In the genomic region with DNA sequence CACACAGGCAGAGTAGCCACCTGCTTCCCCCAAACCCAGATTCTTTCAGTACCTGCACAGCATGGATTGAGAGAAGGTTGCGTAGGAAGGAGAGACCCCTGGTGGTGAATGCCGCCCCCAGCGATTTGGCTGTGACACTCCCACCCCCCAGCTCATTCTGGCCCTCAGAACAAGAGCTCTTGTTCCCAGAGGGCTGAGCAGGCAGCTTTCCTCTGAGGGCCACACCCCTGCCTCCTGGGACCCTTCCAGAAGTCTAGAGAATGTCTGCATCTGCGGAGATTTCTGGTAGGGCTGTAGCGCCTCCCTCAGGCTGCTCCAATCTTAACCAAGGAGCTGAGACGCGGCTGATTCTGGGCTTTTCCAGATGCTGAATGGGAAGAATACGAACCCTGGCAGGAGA, we compare ENCODE assay signal across 8 mouse cellular contexts.
DNase-seq lines count a peak whose midpoint lies in the region; ATAC-seq and TF ChIP-seq lines count a peak whose summit lies in the region.

No protein-coding gene starts in this region.

- ATAC-seq in kidney, embryonic 15.5 days (replicated peaks; ENCODE audit: low FRiP score), result no peak
- no peak for ATAC-seq in neural tube, embryonic 14.5 days (ENCODE audit: low read depth)
- no peak for ATAC-seq in megakaryocyte progenitor cell, adult 5-6 weeks (replicated peaks; ENCODE audit: poor library complexity)

- no peak for TF ChIP-seq POLR2A in kidney, adult 2 months (IDR thresholded peaks at IDR 0.05; ENCODE audit: low read depth, low read length)

- no peak for DNase-seq in kidney, adult 2 months
- DNase-seq in Muller cell, postnatal 12 days (ENCODE audit: inconsistent ontology term), result peak; percentile 80
- DNase-seq in gastrocnemius, postnatal 25 days, result peak; percentile 28
- DNase-seq in limb, embryonic 10.5 days (ENCODE audit: low spot score), result peak; percentile 52
- DNase-seq in ovary, postnatal 14 days (ENCODE audit: low spot score), result no peak

- H3K9me3 ChIP-seq in kidney, embryonic 15.5 days (replicated peaks), result no peaks in the 10 kb centered on the region
- no peaks in the 10 kb centered on the region for H3K9me3 ChIP-seq in limb, embryonic 10.5 days (replicated peaks)
- no peaks in the 10 kb centered on the region for H3K9me3 ChIP-seq in neural tube, embryonic 14.5 days (ENCODE audit: control insufficient read depth, low read length)

- H3K27me3 ChIP-seq in kidney, embryonic 15.5 days, result no peaks in the 10 kb centered on the region
- no peaks in the 10 kb centered on the region for H3K27me3 ChIP-seq in kidney, adult 2 months (replicated peaks; ENCODE audit: control insufficient read depth, insufficient read depth, low read length)
- H3K27me3 ChIP-seq in limb, embryonic 10.5 days (ENCODE audit: low read depth, poor library complexity, severe bottlenecking), result no peaks in the 10 kb centered on the region
- H3K27me3 ChIP-seq in neural tube, embryonic 14.5 days (ENCODE audit: control insufficient read depth, insufficient read depth, low read length), result no peaks in the 10 kb centered on the region

- H3K4me2 ChIP-seq in kidney, embryonic 15.5 days, result no peak overlapping the region
- no peak overlapping the region for H3K4me2 ChIP-seq in neural tube, embryonic 14.5 days (ENCODE audit: low read depth, low read length)

- peaks cover 33% of the 10 kb centered on the region for H3K4me1 ChIP-seq in kidney, embryonic 15.5 days
- H3K4me1 ChIP-seq in kidney, adult 2 months (ENCODE audit: control insufficient read depth, insufficient read depth, low read length), result no peaks in the 10 kb centered on the region
- peaks cover 70% of the 10 kb centered on the region for H3K4me1 ChIP-seq in limb, embryonic 10.5 days
- peaks cover 57% of the 10 kb centered on the region for H3K4me1 ChIP-seq in neural tube, embryonic 14.5 days (ENCODE audit: control insufficient read depth, insufficient read depth, low read length)

- 40% methylated on average over 8 of the region's 8 CpGs for WGBS in kidney, embryonic 15.5 days
- WGBS in kidney, adult 2 months, result 55% methylated on average over 8 of the region's 8 CpGs
- WGBS in limb, embryonic 10.5 days, result 30% methylated on average over 8 of the region's 8 CpGs
- WGBS in neural tube, embryonic 14.5 days, result 25% methylated on average over 8 of the region's 8 CpGs

- H3K9ac ChIP-seq in kidney, embryonic 15.5 days, result no peak overlapping the region
- no peak overlapping the region for H3K9ac ChIP-seq in neural tube, embryonic 14.5 days (replicated peaks; ENCODE audit: low read depth, low read length)

- no peaks in the 10 kb centered on the region for H3K36me3 ChIP-seq in kidney, embryonic 15.5 days
- H3K36me3 ChIP-seq in kidney, adult 2 months (ENCODE audit: control insufficient read depth, insufficient read depth, low read length), result no peaks in the 10 kb centered on the region
- H3K36me3 ChIP-seq in limb, embryonic 10.5 days, result peaks cover 13% of the 10 kb centered on the region
- no peaks in the 10 kb centered on the region for H3K36me3 ChIP-seq in neural tube, embryonic 14.5 days (ENCODE audit: control insufficient read depth, insufficient read depth, low read length)

- no peak overlapping the region for H3K4me3 ChIP-seq in kidney, embryonic 15.5 days (replicated peaks)
- H3K4me3 ChIP-seq in kidney, adult 2 months (ENCODE audit: insufficient read depth, low read depth, low read length), result no peak overlapping the region
- no peak overlapping the region for H3K4me3 ChIP-seq in limb, embryonic 10.5 days
- H3K4me3 ChIP-seq in neural tube, embryonic 14.5 days (ENCODE audit: low read depth, low read length), result no peak overlapping the region

- TF ChIP-seq CTCF in kidney, adult 2 months (conservative IDR thresholded peaks at IDR 0.05; ENCODE audit: insufficient read depth, insufficient read length, low read depth, low read length), result no peak

- H3K27ac ChIP-seq in kidney, embryonic 15.5 days, result peak overlapping the region; percentile 76
- no peak overlapping the region for H3K27ac ChIP-seq in kidney, adult 2 months (ENCODE audit: insufficient read depth, low read depth, low read length)
- H3K27ac ChIP-seq in limb, embryonic 10.5 days, result peak overlapping the region; percentile 70
- 0 out of 2 replicates have a peak overlapping the region, but pooled peaks have one; percentile 1 for H3K27ac ChIP-seq in neural tube, embryonic 14.5 days (ENCODE audit: low read depth, low read length)

Comparison
In these comparisons a context has a peak if more than half of its experiments do, and no peak if none do; other contexts are left out.
1. DNase-seq: peak in Muller cell, postnatal 12 days (single experiment), gastrocnemius, postnatal 25 days (single experiment) and limb, embryonic 10.5 days (single experiment); none in kidney, adult 2 months (single experiment) and ovary, postnatal 14 days (single experiment).